Mouse (Mus musculus) adrenal gland (tissue): Measurements from ENCODE around the gene Gm49403.

Experiments
- intact Hi-C: fragments of 180-260 bp; cut with DNase I; formaldehyde crosslinking; loops from one replicate; pipeline ENCODE4 v1.15.1; 2025

Gm49403 gene

DNA sequence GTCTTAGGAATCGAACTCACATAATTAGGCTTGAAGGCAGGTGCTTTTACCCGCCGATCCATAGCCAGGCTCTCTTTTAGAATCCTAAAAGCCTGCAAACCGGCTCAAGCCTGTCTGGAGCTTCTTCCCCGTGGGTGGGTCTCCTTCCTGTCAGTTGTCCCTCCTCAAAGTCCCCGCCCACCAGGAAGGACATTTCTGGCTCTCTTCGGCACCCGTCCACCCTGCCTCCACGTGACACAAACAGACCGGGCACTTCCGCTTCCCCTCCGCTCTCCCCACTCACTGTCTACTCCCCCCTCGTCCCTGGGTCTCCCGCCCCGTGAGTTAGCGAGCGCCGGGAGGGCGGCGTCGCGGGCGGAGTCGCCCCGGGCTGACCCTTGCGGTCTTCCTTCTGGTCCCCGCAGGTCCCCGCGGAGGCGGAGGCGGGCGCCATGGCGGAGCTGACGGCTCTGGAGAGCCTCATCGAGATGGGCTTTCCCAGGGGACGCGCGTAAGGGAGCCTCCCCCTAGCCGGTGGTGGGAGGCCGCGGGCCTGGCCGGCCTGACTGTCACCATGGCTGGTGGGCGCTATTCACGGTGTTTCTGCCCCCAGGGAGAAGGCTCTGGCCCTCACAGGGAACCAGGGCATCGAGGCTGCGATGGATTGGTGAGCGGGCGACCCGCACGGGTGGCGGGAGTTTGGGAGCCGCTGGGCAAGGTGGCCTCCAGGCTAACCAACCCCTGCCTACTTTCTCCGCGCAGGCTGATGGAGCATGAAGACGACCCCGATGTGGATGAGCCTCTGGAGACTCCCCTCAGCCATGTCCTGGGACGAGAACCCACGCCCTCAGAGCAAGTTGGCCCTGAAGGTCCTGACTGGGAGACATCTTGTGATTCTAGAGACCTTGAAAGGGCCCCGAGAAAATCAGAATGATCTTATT is 12.2 kb upstream of the Gm49403 start, which contains the start of gene Ubxn1:
Gene Ubxn1 (plus strand): TSS at position 230 of the 920 bp plus-strand sequence.
- intact Hi-C loops, result no loop called here

- intact Hi-C loops, result no loop called here
These were observed 11.4 kb upstream of the Gm49403 start for GRCm38 (mm10) chr19:8872266-8872840.

GRCm38 (mm10) chr19:8875031-8875430 is 8.7 kb upstream of the Gm49403 start:
- intact Hi-C loops, result no loop called here

- intact Hi-C loops, result no loop called here
These were observed 3.3 kb upstream of the Gm49403 start, which contains the start of gene Uqcc3 for GRCm38 (mm10) chr19:8880311-8881033. Uqcc3 (minus strand) TSS chr19:8880923.

- intact Hi-C loops, result no loop called here
These were observed 2.7 kb upstream of the Gm49403 start for GRCm38 (mm10) chr19:8881034-8881392.

- intact Hi-C loops, result no loop called here
These were observed 3.3 kb downstream of the Gm49403 start for GRCm38 (mm10) chr19:8886916-8887584.

DNA sequence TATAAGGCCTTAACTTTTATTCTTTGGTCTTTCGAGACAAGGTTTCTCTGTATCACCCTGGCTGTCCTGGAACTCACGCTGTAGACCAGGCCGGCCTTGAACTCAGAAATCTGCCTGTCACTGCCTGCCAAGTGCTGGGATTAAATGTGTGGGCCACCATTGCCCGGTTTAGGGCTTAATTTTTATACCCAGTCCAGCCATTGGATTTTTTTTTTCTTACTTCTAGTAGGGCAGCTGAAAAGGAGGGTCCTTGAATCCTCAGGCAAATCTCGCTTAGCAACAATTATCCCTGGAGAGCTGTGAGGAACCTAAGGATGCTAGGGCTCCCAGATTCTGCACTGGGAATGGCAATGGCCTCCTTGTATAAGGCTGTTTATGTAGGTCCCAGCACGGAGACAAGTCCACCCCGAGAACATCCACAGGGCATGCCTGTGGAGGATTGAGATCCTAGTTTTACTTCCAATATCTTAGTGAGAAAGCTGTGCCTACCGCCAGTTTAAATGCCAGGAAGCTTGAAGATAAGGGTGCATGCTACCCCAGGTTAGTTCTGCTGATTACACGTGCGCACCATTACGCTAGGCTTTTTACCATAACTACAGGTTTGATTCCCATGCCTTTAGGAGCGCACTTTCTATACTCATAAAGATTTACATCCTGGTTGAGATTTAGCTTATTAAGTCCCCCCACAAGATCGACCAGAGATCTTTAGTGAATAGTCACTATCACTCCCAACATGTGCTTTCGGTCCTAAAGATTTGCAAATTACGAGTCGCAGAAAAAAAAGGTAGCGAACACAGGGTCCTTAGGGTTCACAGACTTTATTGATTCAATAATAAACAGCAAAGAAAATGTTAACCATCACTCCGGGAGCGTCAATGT is 4.1 kb downstream of the Gm49403 start:
- intact Hi-C loops, result no loop called here

- intact Hi-C loops, result no loop called here
These were observed 5.0 kb downstream of the Gm49403 start, which contains the start of the genes 1810009A15Rik and Gm49416 for GRCm38 (mm10) chr19:8888511-8889385. 1810009A15Rik (plus strand) TSS chr19:8888853. Gm49416 (plus strand) TSS chr19:8888926.

DNA sequence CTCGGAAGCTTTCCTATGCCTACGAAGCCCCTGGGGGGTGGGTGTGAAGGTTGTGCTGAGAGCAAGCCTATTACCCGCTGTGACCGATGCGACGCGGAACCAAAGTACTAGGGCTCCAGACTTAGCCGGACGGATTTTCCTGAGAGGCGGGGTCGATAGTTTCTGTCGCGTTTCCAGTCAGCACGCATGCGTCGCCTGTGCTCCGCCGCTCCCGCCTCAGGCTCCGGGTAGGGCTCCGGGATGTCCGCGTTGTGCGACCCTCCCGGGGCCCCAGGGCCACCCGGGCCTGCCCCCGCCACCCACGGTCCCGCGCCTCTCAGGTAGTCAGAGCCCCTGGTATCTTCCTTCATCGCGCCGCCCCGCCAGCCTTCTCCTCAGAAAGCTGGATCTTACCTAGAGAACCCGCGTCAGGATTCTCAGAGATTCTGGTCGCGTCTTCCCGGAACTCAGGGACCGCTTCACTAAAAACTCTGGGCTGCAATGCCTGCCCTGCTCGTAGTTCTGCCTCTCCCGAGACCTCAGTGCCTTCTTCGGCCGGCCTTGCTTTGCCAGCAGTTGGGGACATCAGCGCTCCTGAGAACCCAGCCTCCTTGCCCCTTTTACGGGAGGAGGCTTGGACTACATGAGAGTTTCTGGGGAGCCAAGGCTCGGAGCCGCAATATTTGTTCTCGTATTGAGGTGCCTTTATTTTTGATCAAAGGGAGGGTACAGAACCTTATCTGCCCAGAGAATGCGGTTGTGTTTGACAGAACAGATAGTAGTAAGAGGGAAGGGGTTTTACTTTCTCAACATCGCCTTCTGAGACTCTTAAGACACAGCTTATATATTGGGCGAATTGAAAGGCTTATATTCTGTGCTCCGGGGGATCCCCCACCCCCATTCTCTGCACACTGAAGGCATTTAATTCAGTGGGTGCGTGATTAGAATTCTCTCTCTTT is 9.4 kb downstream of the Gm49403 start, which contains the start of gene Ints5:
Gene Ints5 (plus strand): TSS at position 177 of the 938 bp plus-strand sequence.
- intact Hi-C loops, result no loop called here

DNA sequence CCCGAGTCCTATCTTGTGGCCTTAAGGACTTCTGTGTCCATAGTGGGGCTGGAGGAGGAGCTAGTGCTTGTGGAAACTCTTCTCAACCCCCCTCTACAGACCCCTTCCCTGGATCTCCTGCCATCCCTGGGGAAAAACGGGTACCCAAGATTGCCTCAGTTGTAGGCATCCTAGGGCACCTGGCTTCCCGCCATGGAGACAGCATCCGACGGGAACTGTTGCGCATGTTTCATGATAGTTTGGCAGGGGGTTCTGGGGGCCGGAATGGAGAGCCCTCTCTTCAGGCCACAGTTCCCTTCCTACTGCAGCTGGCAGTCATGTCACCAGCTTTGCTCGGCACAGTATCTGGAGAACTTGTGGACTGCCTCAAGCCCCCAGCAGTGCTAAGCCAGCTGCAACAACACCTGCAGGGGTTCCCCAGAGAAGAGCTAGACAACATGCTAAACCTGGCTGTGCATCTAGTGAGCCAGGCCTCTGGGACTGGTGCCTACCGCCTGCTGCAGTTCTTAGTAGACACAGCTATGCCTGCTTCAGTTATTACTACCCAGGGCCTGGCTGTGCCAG is 11.7 kb downstream of the Gm49403 start:
- intact Hi-C loops, result loop anchor here (5.0 kb wide), 1 partner anchor 42 kb away; no protein-coding TSS in a partner anchor

GRCm38 (mm10) chr19:8896231-8896630 is 12.5 kb downstream of the Gm49403 start:
- intact Hi-C loops, result loop anchor here (5.0 kb wide), 1 partner anchor 41 kb away; no protein-coding TSS in a partner anchor

DNA sequence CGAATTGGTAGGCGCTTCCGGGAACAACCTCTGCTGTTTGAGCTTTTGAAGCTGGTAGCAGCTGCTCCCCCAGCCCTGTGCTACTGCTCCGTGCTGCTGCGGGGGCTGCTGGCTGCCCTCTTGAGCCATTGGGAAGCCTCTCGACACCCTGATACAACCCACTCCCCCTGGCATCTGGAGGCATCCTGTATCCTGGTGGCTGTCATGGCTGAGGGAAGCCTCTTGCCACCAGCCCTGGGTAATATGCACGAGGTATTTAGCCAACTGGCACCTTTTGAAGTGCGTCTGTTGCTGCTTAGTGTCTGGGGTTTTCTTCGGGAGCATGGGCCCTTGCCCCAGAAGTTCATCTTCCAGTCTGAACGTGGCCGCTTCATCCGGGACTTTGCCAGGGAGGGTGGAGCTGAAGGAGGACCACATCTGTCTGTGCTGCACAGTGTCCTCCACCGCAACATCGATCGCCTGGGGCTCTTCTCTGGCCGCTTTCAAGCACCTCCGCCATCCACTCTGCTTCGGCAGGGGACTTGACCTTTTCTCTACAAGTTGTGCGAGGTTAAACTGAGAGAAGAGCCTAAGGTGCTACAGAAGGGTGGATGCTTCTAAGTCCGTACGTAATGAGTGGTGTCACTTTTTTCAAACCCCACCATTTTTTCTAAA is 13.6 kb downstream of the Gm49403 start:
- intact Hi-C loops, result loop anchor here (5.0 kb wide), 1 partner anchor 40 kb away; no protein-coding TSS in a partner anchor

GRCm38 (mm10) chr19:8897865-8898495 is 14.2 kb downstream of the Gm49403 start, which contains the start of gene Ganab:
Ganab (plus strand) TSS chr19:8898071.
- intact Hi-C loops, result loop anchor here (5.0 kb wide), 1 partner anchor 39 kb away; no protein-coding TSS in a partner anchor

DNA sequence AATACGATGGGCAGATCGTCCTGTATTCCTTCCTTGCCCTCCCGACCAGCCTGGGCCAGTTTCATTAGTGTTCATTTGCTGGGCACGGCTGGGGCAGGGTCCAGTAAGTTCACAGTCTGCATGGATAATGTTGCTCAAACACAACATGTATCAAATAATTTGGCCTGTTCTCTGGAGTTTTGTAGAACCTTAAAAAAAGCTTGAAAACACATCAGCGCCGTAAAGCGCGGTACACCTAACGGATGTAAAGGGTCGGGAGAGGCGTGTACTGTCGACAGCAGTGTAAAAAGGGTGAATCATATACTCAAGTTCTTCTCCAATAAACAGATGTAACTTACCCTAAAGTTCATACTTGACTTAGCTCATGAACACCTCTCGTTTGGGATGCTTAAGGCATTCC is 14.8 kb downstream of the Gm49403 start:
- intact Hi-C loops, result loop anchor here (5.0 kb wide), 1 partner anchor 39 kb away; no protein-coding TSS in a partner anchor

GRCm38 (mm10) chr19:8899079-8899478 is 15.3 kb downstream of the Gm49403 start:
- intact Hi-C loops, result loop anchor here (5.0 kb wide), 1 partner anchor 38 kb away; no protein-coding TSS in a partner anchor

DNA sequence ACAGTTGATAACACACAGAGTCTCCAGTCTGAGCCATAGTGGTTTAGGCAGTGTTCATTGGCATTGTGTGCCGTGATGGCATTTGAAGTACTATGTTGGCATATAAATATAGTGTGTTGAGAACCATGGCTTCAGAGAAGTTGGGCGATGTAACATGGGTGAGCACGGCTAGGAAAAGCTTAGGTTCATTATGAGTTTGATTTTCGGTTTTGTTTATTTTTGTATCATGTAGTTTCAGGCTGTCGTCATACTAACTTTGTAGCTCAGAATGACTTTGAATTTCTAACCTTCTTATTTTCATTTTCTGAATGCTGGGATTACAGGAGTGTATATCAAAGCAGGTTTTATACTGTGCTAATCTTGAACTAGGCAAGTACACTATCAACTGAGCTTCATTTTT is 19.7 kb downstream of the Gm49403 start:
- intact Hi-C loops, result no loop called here
